Mouse (Mus musculus): Measurements from ENCODE around the gene D630045J12Rik.

The D630045J12Rik gene

DNA sequence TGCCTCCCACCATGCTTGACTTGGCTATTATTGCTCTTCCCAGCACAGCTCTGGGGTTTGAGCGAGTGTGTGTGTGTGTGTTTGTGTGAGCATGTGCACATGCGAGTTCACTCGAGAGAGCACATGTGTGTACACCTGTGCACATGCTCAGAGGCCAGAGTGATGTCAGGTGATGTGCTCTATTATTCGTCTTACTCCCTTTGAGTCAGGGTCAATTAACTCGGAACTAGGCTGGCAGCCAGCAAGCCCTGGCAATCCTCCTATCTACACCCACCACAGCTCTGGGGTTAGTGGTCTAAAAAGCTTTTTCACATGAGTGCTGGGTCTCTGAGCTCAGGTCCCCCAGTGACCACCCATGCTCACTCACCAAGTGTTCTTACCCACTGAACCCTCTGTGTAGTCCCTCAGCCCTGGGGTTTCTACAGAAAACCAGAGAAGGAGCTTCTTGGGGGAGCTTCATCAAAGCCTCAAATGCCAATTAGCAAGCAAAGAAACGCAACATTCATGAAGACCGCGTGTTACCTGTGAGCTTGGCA lies 11.4 kb downstream of the D630045J12Rik start:
- no peak for DNase-seq (ENCODE audit: low spot score in 2 of 2)

DNA sequence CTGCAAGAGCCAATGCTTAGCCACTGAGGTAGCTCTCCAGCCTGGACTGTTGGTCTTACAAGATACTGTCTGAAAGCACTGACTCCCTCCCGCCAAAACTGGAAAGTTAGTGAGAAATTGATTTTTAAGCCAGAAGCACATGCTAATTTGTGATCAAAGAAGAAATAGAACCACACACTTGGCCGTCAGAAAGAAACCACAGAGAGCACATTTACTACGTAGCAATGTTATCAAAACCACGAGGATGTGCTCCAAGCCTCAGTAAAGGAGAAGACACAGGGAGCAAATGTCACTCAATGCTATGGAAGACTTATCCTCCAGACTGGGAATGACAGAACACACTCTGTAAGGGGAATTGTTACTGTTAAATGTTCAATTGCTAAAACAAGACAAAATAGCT lies 12.3 kb downstream of the D630045J12Rik start:
- no peak for DNase-seq (ENCODE audit: low spot score in 2 of 2)

DNA sequence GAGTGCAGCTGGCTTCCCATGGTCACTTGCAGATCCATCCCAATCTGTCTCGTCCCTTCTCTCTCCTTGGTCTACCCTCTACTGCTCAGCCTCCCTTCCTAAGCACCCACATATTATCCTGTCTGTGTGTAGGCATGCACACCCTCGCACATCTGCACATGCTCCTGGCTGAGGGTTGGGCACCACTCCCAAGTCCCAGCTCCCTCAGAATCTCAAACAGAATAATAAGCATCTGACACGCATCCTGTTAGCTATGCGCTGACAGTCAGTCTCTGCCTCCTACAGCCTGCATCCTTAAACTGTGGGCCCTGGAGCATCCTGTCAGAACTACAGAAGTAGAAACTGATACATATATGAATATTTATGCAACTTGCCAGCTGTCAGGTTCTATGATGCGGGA lies 13.2 kb downstream of the D630045J12Rik start:
- DNase-seq (ENCODE audit: low spot score in 2 of 2), result peak in 1 of 2 experiments; percentile 42

DNA sequence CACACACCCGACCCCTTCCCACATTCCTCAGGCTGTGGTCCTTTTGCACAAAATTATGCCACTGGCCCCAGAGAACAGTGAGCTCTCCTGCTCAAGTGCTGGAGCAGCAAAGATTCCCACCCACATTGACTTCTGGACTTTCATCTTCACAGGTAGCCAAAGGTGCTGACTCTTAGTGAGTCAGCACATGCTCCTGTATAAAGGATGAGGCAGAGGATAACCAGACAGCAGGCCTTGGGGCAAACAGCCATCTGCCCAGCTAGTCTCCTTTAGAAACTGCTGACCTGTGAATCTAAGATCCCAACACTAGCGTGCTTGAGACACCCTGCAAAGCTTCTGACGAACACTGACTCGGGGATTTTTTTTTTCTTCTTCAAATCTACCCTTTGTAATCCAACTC lies 15.4 kb downstream of the D630045J12Rik start:
- no peak for DNase-seq (ENCODE audit: low spot score in 2 of 2)

DNA sequence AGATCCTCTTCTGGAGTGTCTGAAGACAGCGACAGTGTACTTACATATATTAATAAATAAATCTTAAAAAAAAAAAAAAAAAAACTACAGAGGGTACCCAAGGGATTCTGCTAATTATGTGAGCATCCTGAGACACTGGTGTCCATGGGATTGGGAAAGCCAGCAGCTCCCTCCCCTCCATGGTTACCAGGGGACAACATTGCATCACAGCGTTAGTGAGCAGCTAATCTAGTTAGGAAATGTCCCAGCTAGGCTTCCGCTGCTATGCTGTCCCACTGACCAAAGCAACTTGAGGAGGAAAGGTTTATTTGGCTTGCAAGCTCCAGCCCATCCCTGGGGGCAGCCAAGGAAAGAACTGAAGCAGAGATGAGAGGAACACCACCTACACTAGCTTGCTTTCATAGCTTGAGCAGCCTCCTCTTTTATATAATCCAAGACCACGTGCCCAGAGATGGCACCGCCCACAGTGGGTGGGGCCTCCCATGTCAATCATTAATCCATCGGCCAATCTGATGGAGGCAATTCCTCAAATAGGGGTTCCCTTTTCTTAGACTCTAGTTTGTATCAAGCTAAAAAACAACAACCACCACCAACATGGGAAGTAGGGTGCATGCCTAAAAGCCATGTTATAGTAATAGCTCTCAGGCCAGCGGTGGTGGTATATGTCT lies 17.7 kb downstream of the D630045J12Rik start:
- no peak for DNase-seq (ENCODE audit: low spot score in 2 of 2)

DNA sequence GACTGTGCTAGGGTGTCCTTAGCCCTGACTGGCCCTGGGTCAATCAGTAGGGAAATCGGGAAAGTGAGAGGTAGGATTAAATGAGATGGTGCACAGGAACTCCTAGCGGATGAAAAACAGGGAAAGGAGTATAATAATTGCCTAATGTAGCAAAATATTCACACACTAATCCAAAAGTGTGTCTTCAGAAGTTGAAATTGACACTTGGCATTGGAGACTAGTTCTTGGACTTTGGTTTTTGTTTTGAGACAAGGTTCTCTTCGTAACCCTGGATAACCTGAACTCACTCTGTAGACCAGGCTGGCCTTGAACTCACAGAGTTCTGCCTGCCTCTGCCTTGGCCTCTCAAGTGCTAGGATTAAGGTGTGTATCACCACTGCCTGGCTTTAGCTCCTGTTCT lies 20.0 kb downstream of the D630045J12Rik start:
- no peak for DNase-seq (ENCODE audit: low spot score in 2 of 2)

DNA sequence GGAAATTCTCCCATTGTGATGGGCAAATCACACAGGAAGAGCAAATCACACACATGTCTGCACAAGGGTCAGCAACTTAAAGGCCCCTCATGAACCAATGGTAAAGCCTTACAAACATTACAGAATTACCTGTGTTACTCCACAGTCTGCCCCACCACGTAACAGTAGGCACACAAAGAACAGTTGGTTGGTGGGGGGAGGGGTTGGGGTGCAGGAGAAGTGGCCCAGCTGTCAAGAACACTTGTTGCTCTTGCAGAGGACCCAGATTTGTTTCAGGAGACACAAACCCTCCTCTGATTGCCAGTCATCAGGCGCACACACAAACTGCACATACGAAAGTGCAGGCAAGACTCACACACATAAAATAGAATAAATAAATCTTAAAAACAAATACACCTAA lies 20.9 kb downstream of the D630045J12Rik start:
- DNase-seq (ENCODE audit: low spot score in 2 of 2), result no peak

DNA sequence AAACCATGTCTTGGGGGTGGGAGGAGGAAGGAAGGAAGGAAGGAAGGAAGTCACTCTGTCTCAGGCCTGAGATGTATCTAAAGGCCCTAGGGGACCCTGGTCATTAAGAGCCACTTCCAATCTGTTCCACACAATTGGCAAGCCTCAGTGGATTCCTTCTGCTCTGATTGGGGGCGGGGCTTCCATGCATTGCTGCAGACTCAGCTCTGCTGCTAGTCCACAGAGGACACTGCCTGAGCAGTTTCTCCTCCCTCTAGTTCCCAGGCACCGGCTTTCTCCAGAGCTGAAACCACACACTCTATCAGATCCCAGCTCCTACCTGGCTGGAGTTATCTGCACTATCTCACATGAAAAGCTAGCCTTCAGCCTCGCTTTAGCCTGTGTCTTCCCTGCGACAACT lies 21.8 kb downstream of the D630045J12Rik start:
- no peak for DNase-seq (ENCODE audit: low spot score in 2 of 2)

DNA sequence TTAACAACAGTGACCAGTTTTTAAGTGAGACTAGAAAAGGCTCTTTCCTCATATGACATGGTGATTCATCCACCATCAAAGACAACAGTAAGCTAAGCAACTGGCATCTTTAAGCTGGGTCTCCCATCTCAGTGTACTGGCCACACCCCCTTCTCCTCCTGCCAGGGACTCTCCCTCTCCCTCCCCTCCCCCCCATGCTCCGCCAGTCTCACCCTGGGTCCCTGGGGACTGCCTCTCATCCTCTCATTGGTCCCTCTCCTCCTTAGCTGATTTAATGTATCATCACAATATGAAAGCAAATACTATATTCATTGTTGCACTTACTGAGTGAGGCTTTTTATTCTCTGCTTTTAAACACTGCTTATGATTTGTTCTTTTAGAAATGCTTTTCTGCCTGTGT lies 29.7 kb downstream of the D630045J12Rik start:
- DNase-seq (ENCODE audit: low spot score in 2 of 2), result no peak

DNA sequence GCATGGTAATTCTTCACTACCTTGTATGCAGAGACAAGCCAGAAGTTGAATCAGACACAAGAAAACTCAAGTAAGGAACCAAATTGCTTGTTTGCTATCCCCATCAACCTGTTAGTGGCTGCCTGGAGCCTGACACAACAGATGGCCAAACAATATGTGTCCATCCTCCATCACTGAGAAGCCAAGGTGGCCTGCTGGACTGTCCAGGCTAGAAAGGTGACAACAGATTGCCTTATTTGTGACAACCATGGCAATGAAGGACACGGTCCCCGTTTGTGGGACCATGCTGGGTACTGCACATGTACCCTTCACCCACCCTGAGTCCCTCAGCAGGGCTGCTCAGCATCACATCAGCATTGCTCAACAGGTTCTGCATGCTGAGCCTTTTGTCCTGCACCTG lies 34.5 kb downstream of the D630045J12Rik start:
- DNase-seq (ENCODE audit: low spot score in 2 of 2), result no peak

DNA sequence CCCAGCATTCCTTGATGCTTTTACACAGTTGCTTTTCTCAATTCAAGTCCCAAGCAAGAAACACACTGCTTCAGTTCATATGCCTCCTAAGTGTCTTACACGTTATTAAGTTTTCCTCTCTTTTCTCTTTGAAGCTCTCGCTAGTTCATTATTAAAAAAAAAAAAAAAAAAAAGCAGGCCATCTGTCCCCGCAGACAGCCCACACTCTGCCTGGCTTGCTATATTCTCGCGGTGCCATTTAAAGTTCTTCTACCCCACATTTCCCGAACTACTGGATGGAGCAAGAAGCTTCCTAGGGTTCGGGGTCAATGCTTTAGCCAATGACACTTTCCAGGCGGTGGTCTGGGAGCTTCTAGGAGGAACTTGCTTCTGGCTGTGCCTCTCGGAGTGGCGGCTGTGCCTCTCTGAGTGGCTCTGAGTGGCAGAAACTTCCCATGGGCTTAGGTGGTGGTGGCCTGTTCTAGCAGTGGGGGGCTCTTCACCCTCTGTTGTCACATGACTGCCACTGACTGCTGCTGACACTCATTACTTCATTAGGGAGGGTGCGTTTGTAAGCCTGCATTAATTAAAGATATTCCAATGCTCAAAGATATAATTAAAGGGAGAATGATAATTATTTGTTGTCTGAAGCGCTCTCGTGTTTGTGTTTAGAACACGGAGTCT lies 38.2 kb downstream of the D630045J12Rik start:
- DNase-seq (ENCODE audit: low spot score in 2 of 2), result no peak

DNA sequence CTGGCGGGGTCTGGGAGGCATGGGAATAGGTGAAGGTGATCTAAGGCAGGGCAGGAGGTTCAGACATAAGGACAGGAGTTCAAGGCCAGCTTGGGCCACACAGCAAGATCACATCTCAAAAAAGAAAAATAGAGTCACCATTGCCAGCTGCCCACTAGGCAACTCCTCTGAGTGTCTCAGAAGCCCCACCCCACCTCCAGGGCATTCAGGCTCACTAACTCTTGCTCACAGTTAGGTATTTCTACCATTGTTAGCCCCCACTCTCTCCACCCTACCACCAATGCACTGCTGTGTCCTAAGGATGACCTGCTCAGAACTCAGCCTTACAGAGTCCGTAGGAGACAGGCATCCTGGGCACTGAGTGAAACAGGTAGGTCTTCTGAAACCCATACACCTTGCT lies 46.2 kb downstream of the D630045J12Rik start:
- DNase-seq (ENCODE audit: low spot score in 2 of 2), result no peak

DNA sequence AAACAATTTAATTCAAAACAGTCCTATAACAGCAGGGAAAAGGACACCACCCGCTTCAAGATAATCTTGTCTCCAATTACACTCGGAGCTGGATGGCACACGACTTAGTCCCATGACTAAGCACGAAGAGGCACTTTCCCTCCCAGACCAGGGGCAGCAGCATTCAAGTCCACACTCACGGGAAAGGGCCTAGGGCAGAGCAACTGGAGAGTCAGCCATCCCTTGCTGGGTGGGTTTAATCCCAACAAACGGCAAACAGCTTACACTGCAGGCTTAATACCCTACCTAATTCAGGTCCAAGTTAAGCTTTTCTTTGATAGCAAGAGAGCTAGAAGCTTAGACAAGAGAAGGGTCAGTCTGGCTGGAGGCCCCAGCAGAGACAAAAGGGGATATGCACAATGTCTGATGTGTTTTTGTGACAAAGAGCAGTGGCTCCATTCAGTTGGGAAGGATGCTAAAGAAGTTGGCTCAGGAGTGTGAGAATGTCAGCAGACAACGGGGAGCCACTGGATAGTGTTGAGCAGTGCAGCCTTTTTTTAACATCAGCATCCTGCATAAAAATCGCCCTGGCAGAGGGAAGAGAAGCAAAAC lies 46.8 kb downstream of the D630045J12Rik start:
- DNase-seq (ENCODE audit: low spot score in 2 of 2), result no peak

DNA sequence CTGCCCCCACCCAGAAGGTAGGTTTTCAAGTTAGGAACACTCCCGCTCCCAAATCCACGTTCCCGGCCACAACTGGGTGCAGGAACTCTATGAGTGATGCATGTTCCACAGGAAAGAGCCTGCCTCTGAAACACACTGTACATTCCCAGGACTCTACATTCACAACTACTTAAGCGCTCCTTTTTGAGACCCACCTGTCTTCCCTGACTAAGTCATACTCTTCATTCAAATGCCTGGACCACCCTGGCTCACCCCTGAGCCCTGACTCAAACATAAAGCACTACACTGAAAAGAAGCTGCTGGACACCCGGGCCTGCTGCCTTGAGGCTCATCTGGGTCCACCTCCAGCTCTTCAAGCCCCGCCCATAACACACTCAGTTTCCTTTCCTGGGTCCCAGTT lies 48.4 kb downstream of the D630045J12Rik start:
- DNase-seq (ENCODE audit: low spot score in 2 of 2), result no peak

DNA sequence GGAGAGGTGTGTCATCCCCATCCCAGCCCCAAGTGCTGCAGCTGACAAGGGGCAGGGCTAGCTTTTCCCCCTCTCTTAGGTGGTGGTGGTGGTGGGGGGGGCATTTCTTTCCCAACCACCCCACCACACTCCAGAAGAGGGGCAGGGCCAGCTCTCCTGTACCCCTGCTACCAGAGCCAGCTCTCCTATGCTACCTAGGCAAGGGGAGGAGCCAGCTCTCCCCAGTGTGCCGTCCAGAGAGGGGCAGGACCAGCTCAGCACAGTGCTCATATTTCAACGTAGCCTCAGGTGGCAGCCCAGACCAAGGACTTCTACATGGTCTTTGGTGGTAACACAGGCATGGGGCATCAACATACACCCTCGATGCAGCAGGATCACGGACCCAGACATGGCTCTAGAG lies 50.0 kb downstream of the D630045J12Rik start:
- DNase-seq (ENCODE audit: low spot score in 2 of 2), result no peak

DNA sequence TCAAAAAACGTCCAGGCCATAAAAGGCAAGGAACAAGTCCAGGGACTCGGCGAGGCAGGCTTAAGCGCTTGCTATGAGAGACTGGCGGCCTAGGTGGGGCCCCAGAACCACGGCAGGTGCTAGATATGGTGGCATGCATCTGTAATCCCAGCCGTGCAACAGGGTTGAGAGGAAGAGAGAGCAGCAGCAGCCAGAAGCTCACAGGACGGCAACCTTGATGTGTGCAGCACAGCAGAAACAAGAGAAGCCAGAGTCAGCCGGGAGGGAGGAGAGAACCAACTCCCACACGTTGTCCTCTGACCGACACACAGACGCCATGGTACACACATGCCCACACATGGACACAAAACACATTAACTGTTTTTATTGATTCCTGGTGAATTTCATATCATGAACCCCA lies 51.0 kb downstream of the D630045J12Rik start:
- no peak for DNase-seq (ENCODE audit: low spot score in 2 of 2)

DNA sequence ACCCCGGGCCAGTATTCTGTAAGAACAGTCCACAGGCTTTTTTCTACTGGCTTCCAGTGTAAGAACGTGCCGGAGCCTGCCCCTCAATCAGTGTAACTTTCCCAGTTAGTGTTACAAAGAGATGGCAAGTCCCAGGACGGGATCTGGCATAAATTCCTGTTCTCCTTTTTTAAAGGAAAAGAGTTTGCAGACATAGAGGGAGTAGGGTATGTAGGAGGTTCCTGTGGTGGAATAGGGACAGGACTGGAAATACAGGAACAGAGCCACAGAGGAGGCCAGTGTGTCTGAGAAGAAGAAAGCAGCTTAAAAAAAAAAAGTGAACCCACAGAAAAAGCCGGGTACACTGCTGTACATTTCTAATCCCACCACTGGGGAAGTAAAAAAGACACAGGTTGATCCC lies 52.3 kb downstream of the D630045J12Rik start:
- no peak for DNase-seq (ENCODE audit: low spot score in 2 of 2)

DNA sequence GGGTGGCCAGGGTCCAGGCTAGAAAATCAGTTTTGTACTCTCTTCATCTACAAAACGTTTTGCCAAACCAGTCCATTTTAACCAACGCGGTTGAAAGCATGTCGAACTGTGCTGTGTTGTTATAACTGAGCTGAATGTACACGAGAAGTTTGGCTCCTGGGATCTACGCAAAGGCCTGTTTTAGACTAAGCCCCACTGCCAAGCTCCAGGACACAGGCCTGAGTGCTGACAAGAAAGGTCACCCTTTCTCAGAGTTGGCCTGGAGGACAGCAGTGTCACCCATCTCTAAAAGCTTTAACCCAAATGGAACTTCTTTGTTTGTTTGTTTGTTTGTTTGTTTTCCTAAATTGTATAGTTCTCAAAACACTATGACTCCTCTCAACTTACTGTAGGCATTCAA lies 54.2 kb downstream of the D630045J12Rik start:
- DNase-seq (ENCODE audit: low spot score in 2 of 2), result no peak

DNA sequence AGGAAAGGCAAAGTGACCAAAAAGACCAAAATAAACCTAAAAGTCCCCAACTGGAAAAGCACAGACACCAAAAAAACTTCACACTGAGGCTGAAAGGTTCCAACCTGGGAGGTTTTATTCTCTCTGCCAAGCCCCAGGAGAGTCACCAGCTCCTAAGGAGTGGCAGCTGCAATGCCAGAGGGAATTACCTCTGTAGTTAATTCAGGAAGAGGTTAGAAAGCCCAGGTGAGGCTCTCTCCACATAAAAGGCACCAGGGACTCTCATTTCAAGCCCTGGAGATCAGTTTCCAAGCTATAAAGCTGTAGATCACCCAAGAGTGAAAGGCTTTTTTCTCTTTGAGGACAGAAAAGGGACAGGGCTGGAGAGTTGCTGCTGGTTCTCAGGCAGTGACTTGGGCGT lies 55.1 kb downstream of the D630045J12Rik start:
- DNase-seq (ENCODE audit: low spot score in 2 of 2), result no peak

DNA sequence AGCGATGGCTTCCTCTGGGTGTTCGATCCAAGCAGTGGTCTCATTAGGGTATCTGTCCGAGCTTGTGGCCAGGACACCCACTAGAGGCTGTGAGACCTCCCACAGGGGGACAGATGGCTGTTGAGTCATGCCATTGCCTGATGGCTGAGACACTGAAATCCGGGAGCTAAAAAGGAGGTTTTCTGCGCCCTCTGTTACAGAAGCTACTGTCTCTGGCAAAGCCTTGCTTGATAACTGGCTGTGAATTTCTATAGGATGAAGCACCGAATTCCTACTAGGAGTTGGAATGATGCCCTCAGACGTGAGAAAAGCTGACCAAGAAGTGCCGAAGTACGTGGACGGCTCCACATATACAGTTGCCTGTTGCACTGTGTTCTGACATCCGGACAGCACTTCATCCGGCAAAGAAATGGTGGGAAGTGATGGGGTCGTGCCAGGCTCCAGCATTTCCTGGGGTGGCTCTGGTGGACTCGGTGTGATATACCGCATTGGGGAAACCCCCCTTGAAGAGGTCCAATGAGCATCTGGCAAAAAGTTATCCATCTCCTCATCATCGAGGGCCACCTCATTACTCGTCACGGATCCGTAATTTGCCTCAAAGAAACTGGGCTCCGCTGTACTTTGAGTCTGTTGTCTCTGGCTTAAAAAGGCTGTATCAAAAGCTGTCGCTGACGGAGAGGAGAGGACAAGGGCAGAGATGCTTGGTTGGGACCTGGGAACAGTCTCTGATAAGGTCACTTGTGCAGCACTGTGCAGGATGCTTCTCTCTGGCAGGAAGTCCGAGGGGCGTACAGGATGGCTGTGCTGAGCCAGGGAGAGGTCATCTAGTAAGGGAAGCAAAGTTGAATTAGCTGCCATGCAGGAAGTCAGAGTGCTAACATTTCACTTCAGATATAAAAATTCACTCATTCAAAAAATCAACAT lies 57.3 kb downstream of the D630045J12Rik start:
- peak in 1 of 2 experiments; percentile 36 for DNase-seq (ENCODE audit: low spot score in 2 of 2)

DNA sequence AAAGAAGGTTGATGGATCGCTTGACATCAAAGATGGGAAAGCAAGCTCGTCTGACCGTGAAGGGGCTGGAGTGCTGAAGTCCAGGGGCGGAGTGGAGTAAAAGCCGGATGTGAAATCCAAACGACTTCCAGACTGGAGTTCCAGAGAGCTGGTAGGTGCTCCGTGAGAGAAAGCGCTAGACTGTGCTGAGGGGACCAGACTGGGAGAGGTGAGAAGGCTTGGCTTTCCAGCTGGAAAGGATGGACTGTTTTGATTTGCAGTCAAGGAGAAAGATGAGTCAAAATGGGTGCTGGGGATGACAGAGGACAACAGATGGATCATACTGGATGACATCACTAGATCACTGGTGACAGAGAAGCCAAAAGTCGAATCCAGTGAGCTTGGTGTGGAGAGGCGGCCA lies 58.5 kb downstream of the D630045J12Rik start:
- no peak for DNase-seq (ENCODE audit: low spot score in 2 of 2)

DNA sequence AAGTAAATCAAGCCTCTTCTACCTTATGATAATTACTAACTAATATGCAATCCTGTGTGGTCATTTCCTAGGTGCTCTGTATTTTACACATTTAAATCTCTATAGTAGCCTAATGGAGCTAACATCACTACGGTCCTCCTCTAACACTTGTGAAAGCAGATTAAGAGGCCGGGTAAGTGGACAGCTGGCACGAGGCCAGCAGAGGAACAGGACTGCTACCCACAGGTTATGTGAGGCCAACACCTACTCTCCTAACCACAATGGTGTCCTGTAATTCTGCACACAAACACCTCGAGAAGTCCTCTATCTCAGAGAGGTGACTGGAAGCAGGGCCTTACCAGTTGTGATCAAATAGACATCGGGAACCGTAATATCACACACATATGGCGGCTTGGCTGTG lies 59.8 kb downstream of the D630045J12Rik start:
- no peak for DNase-seq (ENCODE audit: low spot score in 2 of 2)

Data from frontal cortex, postnatal 25 days (tissue).